Mouse (Mus musculus) skeletal muscle tissue, adult 2 months (tissue): ENCODE measurements around the gene Mcm9.
"Not testable (repeated sequence)": the region's sequence is repeated elsewhere in the genome, so short reads cannot be mapped to it uniquely, and the experiment has no call there.

Experiments used
- DNase-seq: peaks from one replicate; pipeline ENCODE4 v3.0.0-alpha.2; 2012; ENCODE audit warnings: low read depth, low spot score

Mcm9 gene

DNA sequence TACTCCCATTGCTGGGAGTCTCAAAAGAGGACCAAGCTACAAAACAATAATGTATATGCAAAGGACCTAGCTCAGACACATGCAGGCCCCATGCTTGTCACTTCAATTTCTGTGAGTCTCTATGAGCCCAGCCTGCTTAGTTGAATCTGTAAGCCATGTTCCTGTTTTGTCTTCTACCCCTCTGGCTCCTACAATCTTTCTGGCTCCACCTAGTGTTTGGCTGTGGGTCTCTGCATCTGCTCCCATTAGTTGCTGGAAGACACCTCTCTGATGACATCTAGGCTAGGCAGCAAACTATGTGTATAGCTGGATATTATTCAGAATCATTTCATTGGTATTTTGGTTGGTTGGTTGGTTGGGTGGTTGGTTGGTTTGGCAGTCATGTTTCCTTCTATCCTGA is 130.7 kb downstream of the Mcm9 start:
- peak; percentile 30 for DNase-seq

DNA sequence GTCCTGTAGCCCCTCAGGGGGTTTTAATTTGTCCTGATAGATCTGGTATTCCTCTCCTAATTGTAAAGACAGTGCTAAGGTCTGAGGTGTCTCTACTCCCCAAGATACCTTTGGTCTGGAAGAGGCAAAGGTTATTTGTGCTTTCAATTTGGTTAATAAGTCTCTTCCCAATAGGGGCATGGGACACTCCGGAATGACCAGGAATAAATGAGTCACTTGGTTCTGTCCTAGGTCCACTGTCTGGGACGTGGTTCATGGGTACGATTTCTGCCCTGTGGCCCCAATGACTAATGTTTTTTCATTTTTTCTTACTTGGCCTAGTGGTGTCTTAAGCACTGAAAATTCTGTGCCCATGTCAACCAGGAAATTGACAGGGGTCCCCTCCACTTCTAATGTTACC is 134.9 kb downstream of the Mcm9 start:
- not testable (repeated sequence) for DNase-seq

- no peak for DNase-seq
These were observed 136.3 kb downstream of the Mcm9 start for GRCm38 (mm10) chr10:53493954-53494353.
